Mouse (Mus musculus): ENCODE measurements around the gene Acot13. TPM values are rescaled to one million over a fixed set of nuclear protein-coding genes. Genes with fewer than 3 reads are reported as not detected.
"Not testable (repeated sequence)": the region's sequence is repeated elsewhere in the genome, so short reads cannot be mapped to it uniquely, and the experiment has no call there.

The Acot13 gene
- 57.6 and 65.2 TPM in 2 replicates for polyA plus RNA-seq (2012; rRNA removed)

DNA sequence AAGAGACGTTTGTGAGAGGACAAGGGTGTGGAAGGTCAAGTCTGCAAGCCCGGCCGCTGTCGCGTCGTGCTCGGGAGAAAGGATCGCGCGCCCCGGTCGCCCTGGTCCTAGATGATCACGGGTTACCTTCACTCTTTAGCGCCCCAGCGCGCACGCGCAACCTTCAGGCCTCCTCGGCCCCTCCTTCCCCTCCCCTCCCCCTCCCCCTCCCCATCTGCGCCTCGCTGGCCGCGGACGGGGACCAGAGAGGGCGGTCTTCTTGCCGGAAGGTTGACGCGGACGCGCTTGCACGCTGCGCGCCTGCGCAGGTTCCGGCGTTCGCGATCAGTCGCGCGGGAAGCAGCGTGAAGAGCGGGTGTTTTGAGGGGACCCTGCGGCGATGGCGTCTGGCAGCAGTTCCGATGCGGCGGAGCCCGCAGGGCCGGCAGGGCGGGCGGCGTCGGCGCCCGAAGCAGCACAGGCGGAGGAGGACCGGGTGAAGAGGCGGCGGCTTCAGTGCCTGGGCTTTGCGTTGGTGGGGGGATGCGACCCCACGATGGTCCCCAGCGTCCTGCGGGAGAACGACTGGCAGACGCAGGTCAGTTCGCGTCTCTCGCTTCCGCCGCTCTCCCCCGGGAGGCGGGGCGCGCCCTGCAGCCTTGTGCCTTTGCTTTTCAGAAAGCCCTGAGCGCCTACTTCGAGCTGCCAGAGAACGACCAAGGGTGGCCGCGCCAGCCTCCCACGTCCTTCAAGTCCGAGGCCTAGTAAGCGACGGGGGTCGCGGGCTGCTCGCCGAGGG is at the start of gene Acot13, which contains the start of gene Tdp2:
Gene Acot13 (minus strand): TSS at position 188 of the 778 bp plus-strand sequence.
Gene Tdp2 (plus strand): TSS at position 327 of the 778 bp plus-strand sequence.
- DNase-seq (ENCODE audit: low read depth), result no peak

GRCm38 (mm10) chr13:24880704-24881103 is 49.4 kb upstream of the Acot13 start:
- no peak for DNase-seq (ENCODE audit: low read depth)

GRCm38 (mm10) chr13:24880208-24880607 is 48.9 kb upstream of the Acot13 start:
- DNase-seq (ENCODE audit: low read depth), result no peak

GRCm38 (mm10) chr13:24879359-24880040 is 48.2 kb upstream of the Acot13 start:
- DNase-seq (ENCODE audit: low read depth), result no peak

DNA sequence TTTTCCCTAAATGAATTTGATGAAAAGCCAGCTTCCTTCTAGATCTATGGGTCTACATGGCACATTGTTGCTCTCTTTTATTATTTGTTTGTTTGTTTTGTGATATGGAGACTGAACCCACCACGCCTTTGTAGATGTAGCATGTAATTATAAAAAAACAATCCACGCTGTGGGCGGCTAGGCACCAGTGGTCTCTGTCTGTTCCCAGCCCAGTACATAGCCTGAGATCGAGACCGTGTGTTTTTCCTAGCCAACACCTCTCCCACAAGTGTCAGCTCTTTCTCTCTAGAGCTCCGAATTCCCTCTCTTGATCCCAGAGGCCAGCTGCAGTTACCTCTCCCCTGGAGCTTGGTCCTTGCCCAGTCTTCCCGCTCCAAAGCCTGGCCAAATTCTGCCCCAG is 36.9 kb upstream of the Acot13 start:
- no peak for DNase-seq (ENCODE audit: low read depth)

DNA sequence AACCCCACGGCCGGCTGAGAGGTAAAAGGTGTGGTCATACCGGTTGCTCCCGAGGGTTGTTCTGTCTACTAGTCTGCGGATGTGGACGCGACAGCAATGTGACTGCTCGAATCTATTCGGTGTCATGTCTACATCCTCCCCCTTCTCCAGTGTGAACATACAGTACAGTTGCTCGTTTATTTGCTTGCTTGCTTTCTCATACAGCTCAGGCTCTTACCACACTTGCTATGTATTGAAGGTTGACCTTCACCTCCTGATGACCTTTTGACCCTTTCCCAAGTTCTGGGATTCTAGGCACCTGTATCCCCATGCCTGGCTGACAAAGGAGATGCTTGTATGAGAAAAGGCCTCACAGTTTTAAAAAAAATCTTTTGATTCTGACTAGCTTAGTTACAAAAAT is 36.4 kb upstream of the Acot13 start:
- DNase-seq (ENCODE audit: low read depth), result no peak

GRCm38 (mm10) chr13:24866430-24867402 is 35.4 kb upstream of the Acot13 start:
- no peak for DNase-seq (ENCODE audit: low read depth)

GRCm38 (mm10) chr13:24862520-24862919 is 31.2 kb upstream of the Acot13 start:
- no peak for DNase-seq (ENCODE audit: low read depth)

DNA sequence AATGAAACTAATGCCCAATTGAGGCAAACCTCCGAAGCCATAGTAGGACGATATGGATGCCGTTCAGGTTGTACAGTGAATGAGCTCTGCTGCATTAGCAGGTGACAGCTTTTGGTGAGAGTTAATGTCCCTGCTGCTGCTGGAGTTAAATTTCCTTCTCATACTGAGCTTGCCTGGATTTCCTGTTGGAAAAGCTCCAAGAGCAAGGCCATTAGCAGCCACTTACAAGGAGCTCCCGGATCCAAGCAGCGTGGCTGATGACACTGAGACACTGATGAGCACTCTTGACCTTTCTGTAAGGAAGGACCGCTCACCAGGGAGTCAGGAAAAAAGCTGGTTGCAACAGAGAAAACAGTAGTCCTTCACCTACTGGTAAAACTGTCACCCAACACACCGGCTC is 30.7 kb upstream of the Acot13 start:
- DNase-seq (ENCODE audit: low read depth), result no peak

- DNase-seq (ENCODE audit: low read depth), result no peak
These were observed 29.7 kb upstream of the Acot13 start for GRCm38 (mm10) chr13:24861084-24861483.

DNA sequence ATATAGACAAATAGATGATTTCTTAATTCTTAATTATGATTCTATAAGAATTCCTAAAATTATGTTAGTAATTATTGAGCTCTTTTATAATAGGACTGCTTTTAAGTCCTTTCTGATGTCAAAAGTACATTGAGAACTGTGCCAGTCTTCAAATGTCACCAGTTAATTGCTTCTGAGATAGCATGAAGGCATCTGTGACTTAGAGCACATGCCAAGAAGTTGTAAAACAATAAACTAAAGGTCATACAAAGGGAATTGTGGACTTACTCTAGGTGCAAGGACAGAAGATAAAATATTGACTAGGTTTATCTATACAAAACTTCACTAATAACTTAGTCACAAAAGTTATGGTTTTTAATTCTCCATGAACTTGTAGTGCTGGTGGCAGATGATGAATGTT is 27.8 kb upstream of the Acot13 start:
- no peak for DNase-seq (ENCODE audit: low read depth)

GRCm38 (mm10) chr13:24852570-24852969 is 21.2 kb upstream of the Acot13 start:
- DNase-seq (ENCODE audit: low read depth), result no peak

DNA sequence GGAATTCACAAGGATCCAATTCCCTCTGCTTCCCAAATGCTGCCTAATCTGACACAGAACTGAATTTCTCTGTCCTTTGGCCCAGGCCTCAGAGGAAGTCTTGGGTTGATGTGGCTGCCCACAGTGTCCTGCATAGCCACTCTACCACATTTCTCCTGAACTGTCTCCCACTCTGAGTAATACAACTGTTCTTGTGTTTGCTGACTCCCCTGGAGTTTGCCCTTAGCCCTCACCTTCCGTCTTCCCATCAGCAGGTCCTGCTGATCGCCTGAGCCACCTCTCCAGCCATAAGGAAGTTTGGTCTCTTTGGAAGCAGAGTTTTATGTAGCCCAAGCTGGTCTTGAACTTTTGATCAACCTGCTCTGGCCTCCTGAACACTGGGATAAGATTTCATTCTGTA is 20.6 kb upstream of the Acot13 start:
- no peak for DNase-seq (ENCODE audit: low read depth)

DNA sequence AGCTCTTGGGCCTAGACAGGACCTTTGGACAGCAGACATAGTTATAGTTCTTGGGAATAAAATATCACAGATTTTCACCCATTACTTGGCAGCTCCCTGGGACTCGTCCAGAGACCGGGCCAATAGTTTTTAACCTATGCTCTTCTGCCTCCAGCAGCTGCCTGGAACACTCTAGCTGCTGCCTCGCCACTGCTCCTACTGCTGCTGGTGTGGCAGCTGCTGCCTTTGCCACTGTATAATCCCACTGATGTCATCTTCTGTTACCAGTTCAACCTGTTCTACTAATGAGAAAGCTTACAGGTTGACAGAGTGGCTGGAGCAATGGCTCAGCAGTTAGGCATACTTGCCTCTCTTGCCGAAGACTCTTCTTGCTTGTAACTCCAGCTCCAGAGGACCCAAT is 18.0 kb upstream of the Acot13 start:
- peak; percentile 64 for DNase-seq (ENCODE audit: low read depth)

GRCm38 (mm10) chr13:24844983-24845955 is 13.9 kb upstream of the Acot13 start, which contains the start of gene D130043K22Rik:
Gene D130043K22Rik (plus strand): TSS chr13:24845135.
- no peak for DNase-seq (ENCODE audit: low read depth)

DNA sequence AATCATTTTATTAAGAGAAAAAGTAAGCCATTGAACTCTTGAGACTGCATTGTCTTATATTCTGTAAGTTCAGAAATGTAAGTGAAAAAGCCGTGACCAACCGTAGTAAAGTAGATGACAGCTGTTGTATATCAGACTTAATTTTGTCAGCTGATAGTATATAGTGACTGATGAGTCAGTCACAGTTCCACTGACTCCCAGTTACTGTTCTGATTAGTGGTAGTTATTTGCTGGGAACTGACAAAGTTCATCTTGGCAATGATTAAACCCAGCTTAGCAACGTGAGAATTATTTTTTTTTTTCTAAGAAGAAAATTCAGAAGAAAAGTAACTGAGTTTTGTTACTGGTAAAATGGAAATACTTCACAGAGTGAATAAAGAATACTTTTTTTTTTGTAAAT is 10.4 kb upstream of the Acot13 start:
- DNase-seq (ENCODE audit: low read depth), result no peak

DNA sequence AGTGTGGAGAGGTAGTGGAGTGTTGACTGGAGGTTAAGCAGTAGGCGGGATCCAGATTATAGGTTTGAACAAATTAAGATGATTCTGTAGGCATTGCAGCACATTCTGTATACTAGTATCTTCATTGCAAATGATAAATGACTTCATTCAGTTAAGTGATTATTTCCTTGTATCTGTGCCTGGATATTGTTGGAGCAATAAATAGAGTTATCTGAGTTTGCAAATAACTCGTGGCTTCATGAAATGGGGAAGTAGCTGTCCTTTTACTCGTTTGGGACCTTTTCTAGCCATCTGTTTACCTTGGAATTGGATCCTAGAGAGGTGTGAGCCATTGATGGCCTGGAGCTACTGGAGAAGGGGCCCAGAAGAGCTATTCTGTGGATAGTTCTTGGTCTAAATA is 8.5 kb upstream of the Acot13 start:
- no peak for DNase-seq (ENCODE audit: low read depth)

GRCm38 (mm10) chr13:24837765-24838164 is 6.4 kb upstream of the Acot13 start:
- not testable (repeated sequence) for DNase-seq (ENCODE audit: low read depth)

GRCm38 (mm10) chr13:24832811-24833155 is 1.4 kb upstream of the Acot13 start:
- no peak for DNase-seq (ENCODE audit: low read depth)

- DNase-seq (ENCODE audit: low read depth), result no peak
These were observed 931 bp upstream of the Acot13 start for GRCm38 (mm10) chr13:24832131-24832810.
